Mouse (Mus musculus): ENCODE results near the gene Fam83b. TPM values are rescaled to one million over a fixed set of nuclear protein-coding genes. Genes with fewer than 3 reads are reported as not detected.

Fam83b gene
- total RNA-seq, 2 experiments from 2014 or later, result not detected

GRCm38 (mm10) chr9:76525592-76525991 lies 41.3 kb downstream of the Fam83b start:
- ATAC-seq (ENCODE audit: poor library complexity, severe bottlenecking), result no peak

GRCm38 (mm10) chr9:76523075-76523474 lies 43.8 kb downstream of the Fam83b start:
- ATAC-seq (ENCODE audit: poor library complexity, severe bottlenecking), result no peak

GRCm38 (mm10) chr9:76521640-76522039 lies 45.3 kb downstream of the Fam83b start:
- no peak for ATAC-seq (ENCODE audit: poor library complexity, severe bottlenecking)

GRCm38 (mm10) chr9:76518665-76519064 lies 48.3 kb downstream of the Fam83b start:
- ATAC-seq (ENCODE audit: poor library complexity, severe bottlenecking), result no peak

- ATAC-seq (ENCODE audit: poor library complexity, severe bottlenecking), result no peak
These were observed 61.3 kb downstream of the Fam83b start for GRCm38 (mm10) chr9:76505650-76506049.

- no peak for ATAC-seq (ENCODE audit: poor library complexity, severe bottlenecking)
These were observed 77.2 kb downstream of the Fam83b start for GRCm38 (mm10) chr9:76489737-76490136.

GRCm38 (mm10) chr9:76480088-76480487 lies 86.8 kb downstream of the Fam83b start:
- ATAC-seq (ENCODE audit: poor library complexity, severe bottlenecking), result no peak

- no peak for ATAC-seq (ENCODE audit: poor library complexity, severe bottlenecking)
These were observed 97.4 kb downstream of the Fam83b start for GRCm38 (mm10) chr9:76469500-76469899.

GRCm38 (mm10) chr9:76461547-76461946 lies 105.4 kb downstream of the Fam83b start:
- ATAC-seq (ENCODE audit: poor library complexity, severe bottlenecking), result no peak

GRCm38 (mm10) chr9:76455703-76456102 lies 111.2 kb downstream of the Fam83b start:
- ATAC-seq (ENCODE audit: poor library complexity, severe bottlenecking), result no peak

Other genes with a start within 250 kb of the Fam83b start
- gene Hcrtr2, start 243.3 kb downstream of the Fam83b start, total RNA-seq (2015), result not detected in 2 replicates
- gene Hcrtr2, start 243.3 kb downstream of the Fam83b start, total RNA-seq (2017), result not detected in 2 replicates